Mouse (Mus musculus) megakaryocyte, embryonic 14.5 days (primary cell): ENCODE measurements around the gene Efl1.

ENCODE experiments used
- FLI1 ChIP-seq: IDR thresholded peaks from 2 replicates; pipeline ENCODE4 v1.6.1; 2012; ENCODE audit warnings: low read length, inconsistent platforms, mixed read lengths
- GATA1 ChIP-seq: IDR thresholded peaks from 3 replicates; pipeline ENCODE4 v1.6.1; 2012; ENCODE audit warnings: mixed read lengths, low read length, inconsistent platforms, borderline replicate concordance

- no peak for TF ChIP-seq GATA1
- no peak for TF ChIP-seq FLI1
Measured at GRCm38 (mm10) chr7:82783693-82784092, 135.3 kb downstream of the Efl1 start.
